Mouse (Mus musculus) bone marrow, adult 2 months (tissue): ENCODE measurements around the gene Map2k6. TPM values are rescaled to one million over a fixed set of nuclear protein-coding genes. Genes with fewer than 3 reads are reported as not detected.

Experiments
- H3K27ac ChIP-seq: fragments of 200-500 bp; 2 replicates; pipeline ENCODE4 v1.5.1; 2012; ENCODE audit warnings: low read depth, mild to moderate bottlenecking, control low read depth, inconsistent platforms, low read length; ENCODE audit not compliant: control insufficient read depth, poor library complexity, insufficient read depth
- H3K4me1 ChIP-seq: fragments of 200-500 bp; 2 replicates; pipeline ENCODE4 v1.6.1; 2011; ENCODE audit warnings: low read length; ENCODE audit not compliant: control insufficient read depth, insufficient read depth
- H3K4me3 ChIP-seq: fragments of 200-500 bp; replicated peaks from 2 replicates; pipeline ENCODE3; 2011; ENCODE audit warnings: mild to moderate bottlenecking, low read depth, low read length, control low read depth; ENCODE audit not compliant: control insufficient read depth
- CTCF ChIP-seq: fragments of 200-500 bp; IDR thresholded peaks from 2 replicates; pipeline ENCODE4 v1.5.1; 2011; ENCODE audit warnings: low read length, control low read depth; ENCODE audit not compliant: control insufficient read depth, insufficient read depth
- POLR2A ChIP-seq: fragments of 200-500 bp; IDR thresholded peaks from 2 replicates; pipeline ENCODE4 v1.6.1; 2011; ENCODE audit warnings: low read depth, mild to moderate bottlenecking, control low read depth, low read length, borderline replicate concordance; ENCODE audit not compliant: control insufficient read depth
- WGBS: fragments of 180-500 bp; shearing (Covaris S2); methylation state at CpG from one replicate; pipeline ENCODE4 v1.1.7; 2018; 5-methylcytosine and 5-hydroxymethylcytosine counted together
- polyA plus RNA-seq: library from polyadenylated mRNA; stranded (reverse); fragments of >200 nt; gene quantifications from 2 replicates; pipeline ENCODE4 v1.2.4, GENCODE M21; 2011; ENCODE audit warnings: low replicate concordance; ENCODE audit not compliant: missing spikeins, insufficient read depth, insufficient read length

The Map2k6 gene
- polyA plus RNA-seq, 1 experiment: 6.0 TPM

GRCm38 (mm10) chr11:110469054-110469453, 70.1 kb downstream of the Map2k6 start:
- no peak overlapping the region for H3K4me3 ChIP-seq
- 63% methylated on average over 2 of the region's 2 CpGs for WGBS
- H3K27ac ChIP-seq: no peak overlapping the region
- H3K4me1 ChIP-seq: no peaks in the 10 kb centered on the region
- no peak for TF ChIP-seq CTCF
- TF ChIP-seq POLR2A: no peak

GRCm38 (mm10) chr11:110470561-110471273, 71.8 kb downstream of the Map2k6 start:
- no peak overlapping the region for H3K27ac ChIP-seq
- TF ChIP-seq CTCF (no peak), POLR2A (no peak)
- no peaks in the 10 kb centered on the region for H3K4me1 ChIP-seq
- no peak overlapping the region for H3K4me3 ChIP-seq
- WGBS: 78% methylated on average over 8 of the region's 8 CpGs

GRCm38 (mm10) chr11:110471362-110471761, 72.4 kb downstream of the Map2k6 start:
- TF ChIP-seq CTCF: no peak
- no peak for TF ChIP-seq POLR2A
- H3K4me3 ChIP-seq: no peak overlapping the region
- no peak overlapping the region for H3K27ac ChIP-seq
- WGBS: 81% methylated on average over 2 of the region's 2 CpGs
- no peaks in the 10 kb centered on the region for H3K4me1 ChIP-seq

GRCm38 (mm10) chr11:110472078-110472477, 73.2 kb downstream of the Map2k6 start:
- TF ChIP-seq CTCF (no peak), POLR2A (no peak)
- Histone ChIP-seq H3K4me3 (no peak overlapping the region), H3K27ac (no peak overlapping the region), H3K4me1 (no peaks in the 10 kb centered on the region; the same call in 1 of the 2 replicates)
- 65% methylated on average over 5 of the region's 5 CpGs for WGBS

- no peak for TF ChIP-seq POLR2A
- TF ChIP-seq CTCF: no peak
- 86% methylated on average over 16 of the region's 16 CpGs for WGBS
- H3K4me3 ChIP-seq: no peak overlapping the region
- no peak overlapping the region for H3K27ac ChIP-seq
- H3K4me1 ChIP-seq: peaks cover 2% of the 10 kb centered on the region; the same call in 1 of the 2 replicates
These were observed 74.6 kb downstream of the Map2k6 start for GRCm38 (mm10) chr11:110473495-110473894.

GRCm38 (mm10) chr11:110476361-110477151, 77.6 kb downstream of the Map2k6 start:
- 22% methylated on average over 5 of the region's 5 CpGs for WGBS
- H3K4me1 ChIP-seq: peaks cover 2% of the 10 kb centered on the region; the same call in 1 of the 2 replicates
- no peak for TF ChIP-seq POLR2A
- no peak for TF ChIP-seq CTCF
- no peak overlapping the region for H3K27ac ChIP-seq
- H3K4me3 ChIP-seq: no peak overlapping the region

- WGBS: 69% methylated on average over 18 of the region's 18 CpGs
- peak overlapping the region; percentile 22 for H3K4me3 ChIP-seq
- H3K27ac ChIP-seq: no peak overlapping the region
- TF ChIP-seq CTCF (no peak), POLR2A (no peak)
- peaks cover 2% of the 10 kb centered on the region; the same call in 1 of the 2 replicates for H3K4me1 ChIP-seq
These were observed 79.3 kb downstream of the Map2k6 start for GRCm38 (mm10) chr11:110477961-110478869.
